Mouse (Mus musculus): ENCODE measurements around the gene Arrb1. TPM values are rescaled to one million over a fixed set of nuclear protein-coding genes. Genes with fewer than 3 reads are reported as not detected.

Gene Arrb1
- polyA plus RNA-seq, 1 experiment from 2014 or later: 95.7 TPM

- 78% methylated on average over 7 of the region's 7 CpGs for WGBS (ENCODE audit: insufficient replicate concordance)
- no peak overlapping the region for H3K4me2 ChIP-seq (ENCODE audit: low read depth, low read length)
- peaks cover 79% of the 10 kb centered on the region for H3K4me1 ChIP-seq (ENCODE audit: control insufficient read depth, low read depth, low read length)
- no peaks in the 10 kb centered on the region for H3K27me3 ChIP-seq (ENCODE audit: control insufficient read depth, insufficient read depth, low read depth, low read length)
- H3K9me3 ChIP-seq (replicated peaks; ENCODE audit: control insufficient read depth, low read length): no peaks in the 10 kb centered on the region
- peak overlapping the region; percentile 83 for H3K27ac ChIP-seq (ENCODE audit: low read length)
- H3K4me3 ChIP-seq (ENCODE audit: low read depth, low read length): no peak overlapping the region
- no peaks in the 10 kb centered on the region for H3K36me3 ChIP-seq (ENCODE audit: control insufficient read depth, insufficient read depth)
- no peak for ATAC-seq (ENCODE audit: low read depth)
- no peak overlapping the region for H3K9ac ChIP-seq (ENCODE audit: low read depth, low read length)
Observed at GRCm38 (mm10) chr7:99533600-99533999, 1.7 kb upstream of the Arrb1 start.

- H3K9ac ChIP-seq (ENCODE audit: low read depth, low read length): peak overlapping the region; percentile 35; the same call in 1 of the 2 replicates
- peak overlapping the region; percentile 91 for H3K27ac ChIP-seq (ENCODE audit: low read length)
- H3K4me3 ChIP-seq (ENCODE audit: low read depth, low read length): peak overlapping the region; percentile 86; the same call in 1 of the 2 replicates
- ATAC-seq (ENCODE audit: low read depth): no peak
- peaks cover 81% of the 10 kb centered on the region for H3K4me1 ChIP-seq (ENCODE audit: control insufficient read depth, low read depth, low read length)
- H3K4me2 ChIP-seq (ENCODE audit: low read depth, low read length): peak overlapping the region; percentile 97
- no peaks in the 10 kb centered on the region for H3K27me3 ChIP-seq (ENCODE audit: control insufficient read depth, insufficient read depth, low read depth, low read length)
- no peaks in the 10 kb centered on the region for H3K9me3 ChIP-seq (replicated peaks; ENCODE audit: control insufficient read depth, low read length)
- 47% methylated on average over 5 of the region's 5 CpGs for WGBS (ENCODE audit: insufficient replicate concordance)
- no peaks in the 10 kb centered on the region for H3K36me3 ChIP-seq (ENCODE audit: control insufficient read depth, insufficient read depth)
Observed at GRCm38 (mm10) chr7:99534501-99534900, 765 bp upstream of the Arrb1 start.

- Histone ChIP-seq H3K27ac (ENCODE audit: low read length) (peak overlapping the region; percentile 91), H3K4me2 (ENCODE audit: low read depth, low read length) (peak overlapping the region; percentile 97), H3K4me1 (ENCODE audit: control insufficient read depth, low read depth, low read length) (peaks cover 77% of the 10 kb centered on the region), H3K9me3 (replicated peaks; ENCODE audit: control insufficient read depth, low read length) (no peaks in the 10 kb centered on the region), H3K27me3 (ENCODE audit: control insufficient read depth, insufficient read depth, low read depth, low read length) (no peaks in the 10 kb centered on the region), H3K9ac (ENCODE audit: low read depth, low read length) (peak overlapping the region; percentile 94), H3K4me3 (ENCODE audit: low read depth, low read length) (peak overlapping the region; percentile 86), H3K36me3 (ENCODE audit: control insufficient read depth, insufficient read depth) (no peaks in the 10 kb centered on the region)
- ATAC-seq (ENCODE audit: low read depth): peak; percentile 11
- 1% methylated on average over 46 of the region's 46 CpGs for WGBS (ENCODE audit: insufficient replicate concordance)
Observed at GRCm38 (mm10) chr7:99535741-99536501, 655 bp downstream of the Arrb1 start.

GRCm38 (mm10) chr7:99537183-99537756, 2.0 kb downstream of the Arrb1 start:
- H3K4me2 ChIP-seq (ENCODE audit: low read depth, low read length): peak overlapping the region; percentile 97
- H3K4me3 ChIP-seq (ENCODE audit: low read depth, low read length): peak overlapping the region; percentile 86
- ATAC-seq (ENCODE audit: low read depth): no peak
- peak overlapping the region; percentile 34; the same call in 1 of the 2 replicates for H3K9ac ChIP-seq (ENCODE audit: low read depth, low read length)
- H3K9me3 ChIP-seq (replicated peaks; ENCODE audit: control insufficient read depth, low read length): no peaks in the 10 kb centered on the region
- WGBS (ENCODE audit: insufficient replicate concordance): 48% methylated on average over 5 of the region's 5 CpGs
- no peaks in the 10 kb centered on the region for H3K36me3 ChIP-seq (ENCODE audit: control insufficient read depth, insufficient read depth)
- H3K27ac ChIP-seq (ENCODE audit: low read length): peak overlapping the region; percentile 91
- no peaks in the 10 kb centered on the region for H3K27me3 ChIP-seq (ENCODE audit: control insufficient read depth, insufficient read depth, low read depth, low read length)
- peaks cover 64% of the 10 kb centered on the region for H3K4me1 ChIP-seq (ENCODE audit: control insufficient read depth, low read depth, low read length)

GRCm38 (mm10) chr7:99538421-99538820, 3.2 kb downstream of the Arrb1 start:
- ATAC-seq (ENCODE audit: low read depth): no peak
- no peaks in the 10 kb centered on the region for H3K27me3 ChIP-seq (ENCODE audit: control insufficient read depth, insufficient read depth, low read depth, low read length)
- H3K36me3 ChIP-seq (ENCODE audit: control insufficient read depth, insufficient read depth): no peaks in the 10 kb centered on the region
- no peak overlapping the region for H3K9ac ChIP-seq (ENCODE audit: low read depth, low read length)
- peaks cover 58% of the 10 kb centered on the region for H3K4me1 ChIP-seq (ENCODE audit: control insufficient read depth, low read depth, low read length)
- no peak overlapping the region for H3K27ac ChIP-seq (ENCODE audit: low read length)
- 80% methylated on average over 4 of the region's 4 CpGs for WGBS (ENCODE audit: insufficient replicate concordance)
- H3K4me3 ChIP-seq (ENCODE audit: low read depth, low read length): no peak overlapping the region
- H3K9me3 ChIP-seq (replicated peaks; ENCODE audit: control insufficient read depth, low read length): no peaks in the 10 kb centered on the region
- no peak overlapping the region for H3K4me2 ChIP-seq (ENCODE audit: low read depth, low read length)

- Histone ChIP-seq H3K4me3 (ENCODE audit: low read depth, low read length) (no peak overlapping the region), H3K36me3 (ENCODE audit: control insufficient read depth, insufficient read depth) (no peaks in the 10 kb centered on the region), H3K27me3 (ENCODE audit: control insufficient read depth, insufficient read depth, low read depth, low read length) (no peaks in the 10 kb centered on the region), H3K4me2 (ENCODE audit: low read depth, low read length) (peak overlapping the region; percentile 8; the same call in 1 of the 2 replicates), H3K9me3 (replicated peaks; ENCODE audit: control insufficient read depth, low read length) (no peaks in the 10 kb centered on the region), H3K27ac (ENCODE audit: low read length) (no peak overlapping the region), H3K9ac (ENCODE audit: low read depth, low read length) (no peak overlapping the region), H3K4me1 (ENCODE audit: control insufficient read depth, low read depth, low read length) (peaks cover 53% of the 10 kb centered on the region)
- 29% methylated on average over 8 of the region's 8 CpGs for WGBS (ENCODE audit: insufficient replicate concordance)
- no peak for ATAC-seq (ENCODE audit: low read depth)
Observed at GRCm38 (mm10) chr7:99539201-99539891, 4.1 kb downstream of the Arrb1 start.

GRCm38 (mm10) chr7:99540016-99540415, 4.8 kb downstream of the Arrb1 start:
- Histone ChIP-seq H3K9me3 (replicated peaks; ENCODE audit: control insufficient read depth, low read length) (no peaks in the 10 kb centered on the region), H3K4me1 (ENCODE audit: control insufficient read depth, low read depth, low read length) (peaks cover 53% of the 10 kb centered on the region), H3K36me3 (ENCODE audit: control insufficient read depth, insufficient read depth) (no peaks in the 10 kb centered on the region), H3K4me3 (ENCODE audit: low read depth, low read length) (no peak overlapping the region), H3K9ac (ENCODE audit: low read depth, low read length) (no peak overlapping the region), H3K27me3 (ENCODE audit: control insufficient read depth, insufficient read depth, low read depth, low read length) (no peaks in the 10 kb centered on the region), H3K4me2 (ENCODE audit: low read depth, low read length) (0 out of 2 replicates have a peak overlapping the region, but pooled peaks have one; percentile 8), H3K27ac (ENCODE audit: low read length) (no peak overlapping the region)
- ATAC-seq (ENCODE audit: low read depth): no peak
- 79% methylated on average over 2 of the region's 2 CpGs for WGBS (ENCODE audit: insufficient replicate concordance)

- no peak for ATAC-seq (ENCODE audit: low read depth)
- Histone ChIP-seq H3K9ac (ENCODE audit: low read depth, low read length) (no peak overlapping the region), H3K9me3 (replicated peaks; ENCODE audit: control insufficient read depth, low read length) (no peaks in the 10 kb centered on the region), H3K36me3 (ENCODE audit: control insufficient read depth, insufficient read depth) (no peaks in the 10 kb centered on the region), H3K27ac (ENCODE audit: low read length) (no peak overlapping the region), H3K4me3 (ENCODE audit: low read depth, low read length) (no peak overlapping the region), H3K4me1 (ENCODE audit: control insufficient read depth, low read depth, low read length) (peaks cover 57% of the 10 kb centered on the region), H3K27me3 (ENCODE audit: control insufficient read depth, insufficient read depth, low read depth, low read length) (no peaks in the 10 kb centered on the region), H3K4me2 (ENCODE audit: low read depth, low read length) (no peak overlapping the region)
- 74% methylated on average over 5 of the region's 5 CpGs for WGBS (ENCODE audit: insufficient replicate concordance)
Observed at GRCm38 (mm10) chr7:99541204-99541603, 5.9 kb downstream of the Arrb1 start.

GRCm38 (mm10) chr7:99544272-99544671, 9.0 kb downstream of the Arrb1 start:
- peak overlapping the region; percentile 54 for H3K27ac ChIP-seq (ENCODE audit: low read length)
- ATAC-seq (ENCODE audit: low read depth): no peak
- no peaks in the 10 kb centered on the region for H3K27me3 ChIP-seq (ENCODE audit: control insufficient read depth, insufficient read depth, low read depth, low read length)
- no peaks in the 10 kb centered on the region for H3K9me3 ChIP-seq (replicated peaks; ENCODE audit: control insufficient read depth, low read length)
- no peak overlapping the region for H3K4me2 ChIP-seq (ENCODE audit: low read depth, low read length)
- WGBS (ENCODE audit: insufficient replicate concordance): 43% methylated on average over 6 of the region's 6 CpGs
- no peak overlapping the region for H3K9ac ChIP-seq (ENCODE audit: low read depth, low read length)
- no peak overlapping the region for H3K4me3 ChIP-seq (ENCODE audit: low read depth, low read length)
- H3K4me1 ChIP-seq (ENCODE audit: control insufficient read depth, low read depth, low read length): peaks cover 38% of the 10 kb centered on the region
- H3K36me3 ChIP-seq (ENCODE audit: control insufficient read depth, insufficient read depth): no peaks in the 10 kb centered on the region

Measured in liver, embryonic 16.5 days (tissue).